Mouse (Mus musculus) frontal cortex, postnatal 14 days (tissue): Measurements from ENCODE around the gene Exoc3.

Experiments used
- DNase-seq, 2 experiments: peaks; one replicate each; pipeline ENCODE4 v3.0.0; 2022; ENCODE audit warnings: low spot score in 2 of 2

Gene Exoc3

GRCm38 (mm10) chr13:74138906-74139647, 69.5 kb downstream of the Exoc3 start:
- no peak for DNase-seq

- DNase-seq, result no peak
These were observed 78.6 kb downstream of the Exoc3 start for GRCm38 (mm10) chr13:74129909-74130308.

GRCm38 (mm10) chr13:74127571-74127970, 81.0 kb downstream of the Exoc3 start:
- no peak for DNase-seq

GRCm38 (mm10) chr13:74122632-74123031, 85.9 kb downstream of the Exoc3 start:
- no peak for DNase-seq

- DNase-seq, result no peak
These were observed 86.7 kb downstream of the Exoc3 start for GRCm38 (mm10) chr13:74121795-74122330.

- no peak for DNase-seq
These were observed 87.4 kb downstream of the Exoc3 start, which contains the start of gene Slc9a3 for GRCm38 (mm10) chr13:74121141-74121602. Slc9a3 (plus strand) TSS chr13:74121457.
